Mouse (Mus musculus): ENCODE data around the gene Srcin1. TPM values are rescaled to one million over a fixed set of nuclear protein-coding genes. Genes with fewer than 3 reads are reported as not detected.

Srcin1 gene
- polyA plus RNA-seq, 1 experiment from 2014 or later = 8.5 TPM

- peaks cover 66% of the 10 kb centered on the region for H3K4me1 ChIP-seq (replicated peaks)
These were observed 348 bp downstream of the Srcin1 start for GRCm38 (mm10) chr11:97575638-97576037.

GRCm38 (mm10) chr11:97575075-97575474, 911 bp downstream of the Srcin1 start:
- Histone ChIP-seq H3K4me1 (replicated peaks) (peaks cover 72% of the 10 kb centered on the region), H3K36me3 (no peaks in the 10 kb centered on the region), H3K9ac (replicated peaks) (peak overlapping the region; percentile 97), H3K27ac (peak overlapping the region; percentile 99), H3K27me3 (0 out of 2 replicates have a peak, but pooled peaks cover 13% of the 10 kb centered on the region), H3K4me3 (replicated peaks) (peak overlapping the region; percentile 84), H3K4me2 (replicated peaks) (peak overlapping the region; percentile 96), H3K9me3 (no peaks in the 10 kb centered on the region)
- ATAC-seq = peak; percentile 62
- WGBS = 0% methylated on average over 40 of the region's 62 CpGs

More at GRCm38 (mm10) chr11:97575638-97576037, 348 bp downstream of the Srcin1 start:
- Histone ChIP-seq H3K9ac (replicated peaks) (peak overlapping the region; percentile 97), H3K27me3 (0 out of 2 replicates have a peak, but pooled peaks cover 13% of the 10 kb centered on the region), H3K4me2 (replicated peaks) (peak overlapping the region; percentile 96), H3K36me3 (no peaks in the 10 kb centered on the region), H3K27ac (peak overlapping the region; percentile 99), H3K9me3 (no peaks in the 10 kb centered on the region), H3K4me3 (replicated peaks) (peak overlapping the region; percentile 84)
- ATAC-seq = peak; percentile 57
- 1% methylated on average over 18 of the region's 18 CpGs for WGBS

- Histone ChIP-seq H3K36me3 (no peaks in the 10 kb centered on the region), H3K27me3 (0 out of 2 replicates have a peak, but pooled peaks cover 13% of the 10 kb centered on the region), H3K9ac (replicated peaks) (peak overlapping the region; percentile 97), H3K4me1 (replicated peaks) (peaks cover 74% of the 10 kb centered on the region), H3K9me3 (no peaks in the 10 kb centered on the region), H3K4me2 (replicated peaks) (peak overlapping the region; percentile 96), H3K27ac (peak overlapping the region; percentile 99), H3K4me3 (replicated peaks) (peak overlapping the region; percentile 84)
- ATAC-seq = peak; percentile 57
- 1% methylated on average over 40 of the region's 43 CpGs for WGBS
These were observed 1.4 kb downstream of the Srcin1 start for GRCm38 (mm10) chr11:97574551-97575051.

- no peaks in the 10 kb centered on the region for H3K9me3 ChIP-seq
- peaks cover 74% of the 10 kb centered on the region for H3K4me1 ChIP-seq (replicated peaks)
- H3K4me2 ChIP-seq (replicated peaks) = peak overlapping the region; percentile 96
- peak overlapping the region; percentile 99 for H3K27ac ChIP-seq
- no peaks in the 10 kb centered on the region for H3K36me3 ChIP-seq
- H3K27me3 ChIP-seq = 0 out of 2 replicates have a peak, but pooled peaks cover 13% of the 10 kb centered on the region
- 1% methylated on average over 25 of the region's 28 CpGs for whole genome bisulfite sequencing
- peak overlapping the region; percentile 84 for H3K4me3 ChIP-seq (replicated peaks)
- peak overlapping the region; percentile 97 for H3K9ac ChIP-seq (replicated peaks)
- peak; percentile 34 for ATAC-seq
These were observed 2.0 kb downstream of the Srcin1 start for GRCm38 (mm10) chr11:97573891-97574550.

GRCm38 (mm10) chr11:97572895-97573480, 3.0 kb downstream of the Srcin1 start:
- H3K27me3 ChIP-seq = 0 out of 2 replicates have a peak, but pooled peaks cover 13% of the 10 kb centered on the region

GRCm38 (mm10) chr11:97572089-97572345, 4.0 kb downstream of the Srcin1 start:
- Histone ChIP-seq H3K9me3 (no peaks in the 10 kb centered on the region), H3K9ac (replicated peaks) (peak overlapping the region; percentile 97), H3K36me3 (no peaks in the 10 kb centered on the region), H3K4me1 (replicated peaks) (peaks cover 83% of the 10 kb centered on the region), H3K27ac (peak overlapping the region; percentile 99), H3K4me2 (replicated peaks) (peak overlapping the region; percentile 96), H3K27me3 (0 out of 2 replicates have a peak, but pooled peaks cover 9% of the 10 kb centered on the region), H3K4me3 (replicated peaks) (peak overlapping the region; percentile 84)
- ATAC-seq = no peak
- 18% methylated on average over 5 of the region's 5 CpGs for WGBS

More at GRCm38 (mm10) chr11:97572895-97573480, 3.0 kb downstream of the Srcin1 start:
- ATAC-seq = no peak
- Histone ChIP-seq H3K9me3 (no peaks in the 10 kb centered on the region), H3K4me3 (replicated peaks) (peak overlapping the region; percentile 84), H3K27ac (peak overlapping the region; percentile 99), H3K4me2 (replicated peaks) (peak overlapping the region; percentile 96), H3K9ac (replicated peaks) (peak overlapping the region; percentile 97), H3K4me1 (replicated peaks) (peaks cover 74% of the 10 kb centered on the region), H3K36me3 (no peaks in the 10 kb centered on the region)
- 26% methylated on average over 7 of the region's 7 CpGs for WGBS

- Histone ChIP-seq H3K4me1 (replicated peaks) (peaks cover 85% of the 10 kb centered on the region), H3K27me3 (0 out of 2 replicates have a peak, but pooled peaks cover 6% of the 10 kb centered on the region), H3K9me3 (no peaks in the 10 kb centered on the region), H3K4me3 (replicated peaks) (peak overlapping the region; percentile 84), H3K4me2 (replicated peaks) (peak overlapping the region; percentile 96), H3K9ac (replicated peaks) (peak overlapping the region; percentile 97), H3K27ac (peak overlapping the region; percentile 99), H3K36me3 (no peaks in the 10 kb centered on the region)
- ATAC-seq = 0 out of 2 replicates have a peak, but pooled peaks have one; percentile 5
- WGBS = 11% methylated on average over 6 of the region's 8 CpGs
These were observed 4.5 kb downstream of the Srcin1 start for GRCm38 (mm10) chr11:97571266-97572088.

- Histone ChIP-seq H3K9ac (replicated peaks) (peak overlapping the region; percentile 51; the same call in 1 of the 2 replicates), H3K9me3 (no peaks in the 10 kb centered on the region), H3K4me2 (replicated peaks) (peak overlapping the region; percentile 96), H3K27ac (peak overlapping the region; percentile 99), H3K36me3 (no peaks in the 10 kb centered on the region), H3K4me3 (replicated peaks) (peak overlapping the region; percentile 84), H3K27me3 (no peaks in the 10 kb centered on the region), H3K4me1 (replicated peaks) (peaks cover 86% of the 10 kb centered on the region)
- 19% methylated on average over 8 of the region's 8 CpGs for WGBS
- no peak for ATAC-seq
These were observed 5.4 kb downstream of the Srcin1 start for GRCm38 (mm10) chr11:97570493-97571137.

- Histone ChIP-seq H3K9me3 (no peaks in the 10 kb centered on the region), H3K9ac (replicated peaks) (0 out of 2 replicates have a peak overlapping the region, but pooled peaks have one; percentile 10), H3K4me2 (replicated peaks) (peak overlapping the region; percentile 96), H3K36me3 (no peaks in the 10 kb centered on the region), H3K27me3 (no peaks in the 10 kb centered on the region), H3K4me3 (replicated peaks) (no peak overlapping the region), H3K27ac (peak overlapping the region; percentile 99; the same call in 1 of the 2 replicates), H3K4me1 (replicated peaks) (peaks cover 94% of the 10 kb centered on the region)
- 40% methylated on average over 3 of the region's 3 CpGs for WGBS
- no peak for ATAC-seq
These were observed 6.2 kb downstream of the Srcin1 start for GRCm38 (mm10) chr11:97569806-97570205.

- H3K9ac ChIP-seq (replicated peaks) = no peak overlapping the region
- WGBS = 27% methylated on average over 5 of the region's 5 CpGs
- peak overlapping the region; percentile 96 for H3K4me2 ChIP-seq (replicated peaks)
- H3K27ac ChIP-seq = peak overlapping the region; percentile 99
- no peaks in the 10 kb centered on the region for H3K27me3 ChIP-seq
- no peaks in the 10 kb centered on the region for H3K9me3 ChIP-seq
- H3K4me1 ChIP-seq (replicated peaks) = peaks cover 99% of the 10 kb centered on the region
- H3K36me3 ChIP-seq = no peaks in the 10 kb centered on the region
- ATAC-seq = no peak
- H3K4me3 ChIP-seq (replicated peaks) = no peak overlapping the region
These were observed 6.7 kb downstream of the Srcin1 start for GRCm38 (mm10) chr11:97569301-97569724.

- peaks cover 99% of the 10 kb centered on the region for H3K4me1 ChIP-seq (replicated peaks)
- H3K4me2 ChIP-seq (replicated peaks) = peak overlapping the region; percentile 96
- peak; percentile 46 for ATAC-seq
- 11% methylated on average over 8 of the region's 8 CpGs for WGBS
- H3K9ac ChIP-seq (replicated peaks) = no peak overlapping the region
- no peaks in the 10 kb centered on the region for H3K27me3 ChIP-seq
- H3K36me3 ChIP-seq = no peaks in the 10 kb centered on the region
- H3K9me3 ChIP-seq = no peaks in the 10 kb centered on the region
- H3K4me3 ChIP-seq (replicated peaks) = no peak overlapping the region
- peak overlapping the region; percentile 99 for H3K27ac ChIP-seq
These were observed 7.3 kb downstream of the Srcin1 start for GRCm38 (mm10) chr11:97568729-97569128.
